Mouse (Mus musculus) limb, embryonic 14.5 days (tissue): ENCODE measurements around the gene Ttc39a. TPM values are rescaled to one million over a fixed set of nuclear protein-coding genes. Genes with fewer than 3 reads are reported as not detected.
"Not testable (repeated sequence)": the region's sequence is repeated elsewhere in the genome, so short reads cannot be mapped to it uniquely, and the experiment has no call there.

ENCODE experiments used
- ATAC-seq: fragments of 200-750 bp; cut with Nextera tagmentation; 2 replicates; pipeline ENCODE4 v1.8.0; 2017; ENCODE audit warnings: low read depth, moderate number of reproducible peaks, moderate TSS enrichment; ENCODE audit not compliant: low FRiP score
- DNase-seq: peaks from one replicate; pipeline ENCODE4 v3.0.0-alpha.2; 2015; ENCODE audit warnings: low spot score
- H3K27ac ChIP-seq: fragments of 300-500 bp; sonication (generic); replicated peaks from 2 replicates; pipeline ENCODE4 v1.5.1; 2014; ENCODE audit warnings: low read depth, mild to moderate bottlenecking, low read length, moderate library complexity, mixed read lengths
- H3K27me3 ChIP-seq: fragments of 300-500 bp; sonication (generic); 2 replicates; pipeline ENCODE4 v1.6.1; 2014; ENCODE audit warnings: low read length, mixed read lengths; ENCODE audit not compliant: control insufficient read depth, insufficient read depth
- H3K36me3 ChIP-seq: fragments of 300-500 bp; sonication (generic); 2 replicates; pipeline ENCODE4 v1.6.1; 2014; ENCODE audit warnings: mild to moderate bottlenecking, low read length, moderate library complexity, mixed read lengths; ENCODE audit not compliant: control insufficient read depth, insufficient read depth
- H3K4me1 ChIP-seq: fragments of 300-500 bp; sonication (generic); 2 replicates; pipeline ENCODE4 v1.6.1; 2014; ENCODE audit warnings: antibody characterized with exemption, low read length, mixed read lengths; ENCODE audit not compliant: control insufficient read depth, insufficient read depth
- H3K4me2 ChIP-seq: fragments of 300-500 bp; sonication (generic); replicated peaks from 2 replicates; pipeline ENCODE4 v1.6.1; 2014; ENCODE audit warnings: low read depth, mild to moderate bottlenecking, low read length, moderate library complexity; ENCODE audit not compliant: severe bottlenecking
- H3K4me3 ChIP-seq: fragments of 300-500 bp; sonication (generic); replicated peaks from 2 replicates; pipeline ENCODE4 v1.5.1; 2014; ENCODE audit warnings: low read length
- H3K9ac ChIP-seq: fragments of 300-500 bp; sonication (generic); 2 replicates; pipeline ENCODE4 v1.6.1; 2014; ENCODE audit warnings: mild to moderate bottlenecking, low read depth, low read length, moderate library complexity; ENCODE audit not compliant: severe bottlenecking
- H3K9me3 ChIP-seq: fragments of 300-500 bp; sonication (generic); 2 replicates; pipeline ENCODE4 v1.6.1; 2016; ENCODE audit warnings: low read length; ENCODE audit not compliant: control insufficient read depth
- POLR2A ChIP-seq: fragments of 200-500 bp; IDR thresholded peaks from 2 replicates; pipeline ENCODE4 v1.8.0; 2012; ENCODE audit warnings: inconsistent platforms, mild to moderate bottlenecking, moderate library complexity, borderline replicate concordance; ENCODE audit not compliant: insufficient read depth, insufficient read length; ENCODE audit errors: extremely low read depth
- WGBS: fragments of 180-500 bp; shearing (Covaris S2); extraction: QIAGEN DNeasy Blood & Tissue Kit; methylation state at CpG from one replicate; pipeline ENCODE4 v1.1.7; 2014; 5-methylcytosine and 5-hydroxymethylcytosine counted together
- polyA plus RNA-seq, 2 experiments: library from polyadenylated mRNA; depleted of rRNA in 1 of 2; stranded (reverse) in 1 of 2; unstranded in 1 of 2; fragments of >200 nt; fragmentation: Nextera tagmentation in 1 of 2; extraction: Ambion mirVana in 1 of 2; gene quantifications; 2 replicates each; pipeline versions ENCODE4 v1.2.1 to v1.2.3; 2012 to 2014

Gene Ttc39a
- polyA plus RNA-seq, 2 experiments = 4.3 to 5.4 TPM

- Histone ChIP-seq H3K36me3 (no peaks in the 10 kb centered on the region), H3K4me3 (peak overlapping the region; percentile 17; the same call in 1 of the 2 replicates), H3K9ac (peak overlapping the region; percentile 34), H3K4me1 (peaks cover 6% of the 10 kb centered on the region; the same call in 1 of the 2 replicates), H3K27me3 (no peaks in the 10 kb centered on the region), H3K4me2 (peak overlapping the region; percentile 45), H3K27ac (no peak overlapping the region), H3K9me3 (no peaks in the 10 kb centered on the region)
- WGBS = 10% methylated on average over 13 of the region's 13 CpGs
- no peak for DNase-seq
- no peak for ATAC-seq
- no peak for TF ChIP-seq POLR2A
Measured at GRCm38 (mm10) chr4:109393902-109394301, 12.5 kb upstream of the Ttc39a start.

DNA sequence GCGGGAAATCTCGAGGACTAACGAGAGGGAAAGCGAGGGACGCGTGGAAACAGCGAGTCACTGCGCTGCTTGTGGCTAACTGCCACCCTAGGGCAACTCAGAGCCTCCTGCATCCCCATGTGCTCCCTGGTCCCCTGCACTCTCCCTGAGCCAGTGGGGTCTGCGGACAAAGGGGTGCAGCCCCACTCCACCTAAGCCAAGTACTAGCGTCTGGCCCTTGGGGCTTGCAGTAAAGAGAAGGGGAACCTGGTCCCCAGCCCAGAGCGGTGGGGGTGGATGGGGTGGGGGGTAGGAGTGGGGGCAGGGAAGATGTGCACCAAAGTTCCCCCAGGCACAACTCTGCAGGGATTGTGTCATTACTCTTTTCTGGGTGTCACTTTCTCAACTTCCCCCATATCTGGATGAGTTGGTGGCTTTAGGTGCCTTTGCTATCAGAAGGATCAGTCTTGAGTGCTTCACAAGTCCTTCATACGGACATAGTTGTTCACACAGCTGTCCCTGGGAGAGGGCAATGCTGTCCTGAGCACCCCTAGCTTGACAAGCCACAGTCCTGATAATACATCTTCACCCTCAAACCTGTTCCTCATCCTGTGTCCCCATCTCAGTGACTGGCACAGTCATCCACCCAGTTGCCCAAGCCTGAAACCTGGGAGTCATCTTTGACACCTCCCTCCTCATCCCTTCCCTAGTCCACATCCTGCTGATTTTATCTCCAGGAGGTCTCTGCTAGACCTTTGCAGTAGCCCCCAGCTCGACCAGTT is 11.9 kb upstream of the Ttc39a start:
- Histone ChIP-seq H3K36me3 (no peaks in the 10 kb centered on the region), H3K27ac (no peak overlapping the region), H3K4me3 (peak overlapping the region; percentile 17; the same call in 1 of the 2 replicates), H3K27me3 (no peaks in the 10 kb centered on the region), H3K4me1 (peaks cover 6% of the 10 kb centered on the region; the same call in 1 of the 2 replicates), H3K9ac (peak overlapping the region; percentile 34), H3K4me2 (peak overlapping the region; percentile 45), H3K9me3 (no peaks in the 10 kb centered on the region)
- no peak for TF ChIP-seq POLR2A
- no peak for DNase-seq
- 15% methylated on average over 12 of the region's 13 CpGs for WGBS
- no peak; the same call in 1 of the 2 replicates for ATAC-seq

DNA sequence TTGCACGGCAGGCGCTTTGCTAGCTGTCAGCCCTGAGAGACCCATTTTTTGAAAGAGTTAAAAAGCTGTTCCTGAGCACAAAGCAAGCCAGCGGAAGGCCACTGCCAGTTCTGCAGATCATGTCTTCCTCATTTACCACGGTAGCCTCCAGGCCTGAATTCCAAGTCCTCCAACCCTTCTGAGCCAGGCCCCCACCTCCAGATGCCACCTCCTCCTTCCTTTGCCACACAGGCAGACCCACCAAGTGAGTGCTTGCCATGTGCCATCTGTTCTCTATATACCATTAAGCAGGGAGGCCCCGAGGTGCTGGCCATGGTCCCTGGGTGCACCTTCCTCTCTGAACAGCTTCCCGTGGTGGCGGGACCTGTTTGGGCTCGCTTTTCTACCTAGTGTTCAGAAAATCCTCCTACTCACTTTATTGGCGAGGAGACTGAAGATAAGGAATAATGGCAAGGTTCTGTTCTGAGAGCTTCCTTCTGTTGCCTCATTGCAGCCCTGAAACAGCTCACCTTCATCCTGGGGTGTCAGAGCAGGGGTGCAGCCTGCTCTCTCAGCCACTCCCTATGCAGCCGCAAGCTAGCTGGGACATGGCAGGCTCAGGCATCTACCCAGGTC is 6.0 kb upstream of the Ttc39a start:
- Histone ChIP-seq H3K4me1 (no peaks in the 10 kb centered on the region), H3K9ac (no peak overlapping the region), H3K27ac (no peak overlapping the region), H3K4me2 (no peak overlapping the region), H3K27me3 (no peaks in the 10 kb centered on the region), H3K9me3 (no peaks in the 10 kb centered on the region), H3K4me3 (no peak overlapping the region), H3K36me3 (no peaks in the 10 kb centered on the region)
- no peak for TF ChIP-seq POLR2A
- ATAC-seq = no peak
- DNase-seq = no peak
- 70% methylated on average over 10 of the region's 10 CpGs for whole genome bisulfite sequencing

- Histone ChIP-seq H3K9me3 (no peaks in the 10 kb centered on the region), H3K4me1 (peaks cover 3% of the 10 kb centered on the region), H3K27me3 (no peaks in the 10 kb centered on the region), H3K9ac (no peak overlapping the region), H3K27ac (no peak overlapping the region), H3K36me3 (no peaks in the 10 kb centered on the region), H3K4me2 (no peak overlapping the region), H3K4me3 (no peak overlapping the region)
- ATAC-seq = no peak
- WGBS = 73% methylated on average over 5 of the region's 5 CpGs
- no peak for TF ChIP-seq POLR2A
- no peak for DNase-seq
Measured at GRCm38 (mm10) chr4:109401176-109401689, 5.2 kb upstream of the Ttc39a start.

GRCm38 (mm10) chr4:109404908-109405307 is 1.5 kb upstream of the Ttc39a start:
- not testable (repeated sequence) for H3K36me3 ChIP-seq, H3K27me3 ChIP-seq, H3K9ac ChIP-seq, H3K27ac ChIP-seq, ATAC-seq, H3K9me3 ChIP-seq, H3K4me3 ChIP-seq, H3K4me2 ChIP-seq, DNase-seq
- 87% methylated on average over 3 of the region's 3 CpGs for WGBS
- H3K4me1 ChIP-seq = peaks cover 12% of the 10 kb centered on the region
